Mouse (Mus musculus) megakaryocyte, embryonic 14.5 days (primary cell): Measurements from ENCODE around the gene Rbms3.

ENCODE experiments used
- FLI1 ChIP-seq: IDR thresholded peaks from 2 replicates; pipeline ENCODE4 v1.6.1; 2012; ENCODE audit warnings: low read length, inconsistent platforms, mixed read lengths
- GATA1 ChIP-seq: IDR thresholded peaks from 3 replicates; pipeline ENCODE4 v1.6.1; 2012; ENCODE audit warnings: mixed read lengths, low read length, inconsistent platforms, borderline replicate concordance

GRCm38 (mm10) chr9:117151951-117152350, 477.8 kb downstream of the Rbms3 start:
- no peak for TF ChIP-seq GATA1
- no peak for TF ChIP-seq FLI1
